Mouse (Mus musculus): Measurements from ENCODE around the gene Sdk1. TPM values are rescaled to one million over a fixed set of nuclear protein-coding genes. Genes with fewer than 3 reads are reported as not detected.

Sdk1 gene
- polyA plus RNA-seq, 1 experiment, result 1.0 TPM

- Histone ChIP-seq H3K27me3 (ENCODE audit: control insufficient read depth, insufficient read depth, low read length) (no peaks in the 10 kb centered on the region), H3K4me1 (ENCODE audit: control insufficient read depth, insufficient read depth, insufficient read length, low read length) (no peaks in the 10 kb centered on the region), H3K4me3 (ENCODE audit: low read depth, low read length) (no peak overlapping the region), H3K36me3 (ENCODE audit: control insufficient read depth, insufficient read depth, low read length) (no peaks in the 10 kb centered on the region), H3K27ac (ENCODE audit: insufficient read depth, low read depth, low read length) (no peak overlapping the region)
- peak; percentile 35; the same call in 1 of the 2 replicates for TF ChIP-seq CTCF (IDR thresholded peaks at IDR 0.05; ENCODE audit: extremely low read depth, insufficient read length, insufficient replicate concordance, low read depth, low read length)
- no peak for TF ChIP-seq POLR2A (IDR thresholded peaks at IDR 0.05; ENCODE audit: low read depth, low read length)
- 81% methylated on average over 5 of the region's 5 CpGs for WGBS
Measured at GRCm38 (mm10) chr5:141564197-141564596, 322.9 kb downstream of the Sdk1 start.

GRCm38 (mm10) chr5:141568106-141568505 lies 326.8 kb downstream of the Sdk1 start:
- WGBS, result 64% methylated on average over 2 of the region's 2 CpGs
- TF ChIP-seq POLR2A (IDR thresholded peaks at IDR 0.05; ENCODE audit: low read depth, low read length) (no peak), CTCF (IDR thresholded peaks at IDR 0.05; ENCODE audit: extremely low read depth, insufficient read length, insufficient replicate concordance, low read depth, low read length) (no peak)

GRCm38 (mm10) chr5:141570442-141570841 lies 329.2 kb downstream of the Sdk1 start:
- WGBS, result 74% methylated on average over 6 of the region's 6 CpGs
- no peaks in the 10 kb centered on the region for H3K27me3 ChIP-seq (ENCODE audit: control insufficient read depth, insufficient read depth, low read length)
- TF ChIP-seq POLR2A (IDR thresholded peaks at IDR 0.05; ENCODE audit: low read depth, low read length), result no peak
- TF ChIP-seq CTCF (IDR thresholded peaks at IDR 0.05; ENCODE audit: extremely low read depth, insufficient read length, insufficient replicate concordance, low read depth, low read length), result no peak
- no peak overlapping the region for H3K4me3 ChIP-seq (ENCODE audit: low read depth, low read length)
- no peak overlapping the region for H3K27ac ChIP-seq (ENCODE audit: insufficient read depth, low read depth, low read length)
- no peaks in the 10 kb centered on the region for H3K4me1 ChIP-seq (ENCODE audit: control insufficient read depth, insufficient read depth, insufficient read length, low read length)
- no peaks in the 10 kb centered on the region for H3K36me3 ChIP-seq (ENCODE audit: control insufficient read depth, insufficient read depth, low read length)

More at GRCm38 (mm10) chr5:141568106-141568505, 326.8 kb downstream of the Sdk1 start:
- no peaks in the 10 kb centered on the region for H3K36me3 ChIP-seq (ENCODE audit: control insufficient read depth, insufficient read depth, low read length)
- no peaks in the 10 kb centered on the region for H3K4me1 ChIP-seq (ENCODE audit: control insufficient read depth, insufficient read depth, insufficient read length, low read length)
- H3K27me3 ChIP-seq (ENCODE audit: control insufficient read depth, insufficient read depth, low read length), result no peaks in the 10 kb centered on the region
- no peak overlapping the region for H3K27ac ChIP-seq (ENCODE audit: insufficient read depth, low read depth, low read length)
- no peak overlapping the region for H3K4me3 ChIP-seq (ENCODE audit: low read depth, low read length)

- TF ChIP-seq POLR2A (IDR thresholded peaks at IDR 0.05; ENCODE audit: low read depth, low read length) (no peak), CTCF (IDR thresholded peaks at IDR 0.05; ENCODE audit: extremely low read depth, insufficient read length, insufficient replicate concordance, low read depth, low read length) (no peak)
- 73% methylated on average over 1 of the region's 1 CpGs for WGBS
- H3K4me1 ChIP-seq (ENCODE audit: control insufficient read depth, insufficient read depth, insufficient read length, low read length), result no peaks in the 10 kb centered on the region
- H3K27me3 ChIP-seq (ENCODE audit: control insufficient read depth, insufficient read depth, low read length), result no peaks in the 10 kb centered on the region
- H3K4me3 ChIP-seq (ENCODE audit: low read depth, low read length), result no peak overlapping the region
- H3K27ac ChIP-seq (ENCODE audit: insufficient read depth, low read depth, low read length), result no peak overlapping the region
- no peaks in the 10 kb centered on the region for H3K36me3 ChIP-seq (ENCODE audit: control insufficient read depth, insufficient read depth, low read length)
Measured at GRCm38 (mm10) chr5:141574263-141574662, 333.0 kb downstream of the Sdk1 start.

- no peak overlapping the region for H3K4me3 ChIP-seq (ENCODE audit: low read depth, low read length)
- no peak for TF ChIP-seq CTCF (IDR thresholded peaks at IDR 0.05; ENCODE audit: extremely low read depth, insufficient read length, insufficient replicate concordance, low read depth, low read length)
- no peaks in the 10 kb centered on the region for H3K4me1 ChIP-seq (ENCODE audit: control insufficient read depth, insufficient read depth, insufficient read length, low read length)
- WGBS, result 60% methylated on average over 5 of the region's 5 CpGs
- H3K27me3 ChIP-seq (ENCODE audit: control insufficient read depth, insufficient read depth, low read length), result no peaks in the 10 kb centered on the region
- H3K27ac ChIP-seq (ENCODE audit: insufficient read depth, low read depth, low read length), result no peak overlapping the region
- no peaks in the 10 kb centered on the region for H3K36me3 ChIP-seq (ENCODE audit: control insufficient read depth, insufficient read depth, low read length)
Measured at GRCm38 (mm10) chr5:141591246-141591645, 350.0 kb downstream of the Sdk1 start.

GRCm38 (mm10) chr5:141612721-141613120 lies 371.4 kb downstream of the Sdk1 start:
- Histone ChIP-seq H3K4me3 (ENCODE audit: low read depth, low read length) (no peak overlapping the region), H3K36me3 (ENCODE audit: control insufficient read depth, insufficient read depth, low read length) (no peaks in the 10 kb centered on the region), H3K27me3 (ENCODE audit: control insufficient read depth, insufficient read depth, low read length) (no peaks in the 10 kb centered on the region), H3K4me1 (ENCODE audit: control insufficient read depth, insufficient read depth, insufficient read length, low read length) (no peaks in the 10 kb centered on the region), H3K27ac (ENCODE audit: insufficient read depth, low read depth, low read length) (no peak overlapping the region)
- TF ChIP-seq POLR2A (IDR thresholded peaks at IDR 0.05; ENCODE audit: low read depth, low read length) (no peak), CTCF (IDR thresholded peaks at IDR 0.05; ENCODE audit: extremely low read depth, insufficient read length, insufficient replicate concordance, low read depth, low read length) (no peak)
- 83% methylated on average over 10 of the region's 10 CpGs for WGBS

GRCm38 (mm10) chr5:141615763-141616162 lies 374.5 kb downstream of the Sdk1 start:
- Histone ChIP-seq H3K27ac (ENCODE audit: insufficient read depth, low read depth, low read length) (no peak overlapping the region), H3K4me3 (ENCODE audit: low read depth, low read length) (no peak overlapping the region), H3K36me3 (ENCODE audit: control insufficient read depth, insufficient read depth, low read length) (no peaks in the 10 kb centered on the region), H3K27me3 (ENCODE audit: control insufficient read depth, insufficient read depth, low read length) (no peaks in the 10 kb centered on the region), H3K4me1 (ENCODE audit: control insufficient read depth, insufficient read depth, insufficient read length, low read length) (no peaks in the 10 kb centered on the region)
- no peak for TF ChIP-seq POLR2A (IDR thresholded peaks at IDR 0.05; ENCODE audit: low read depth, low read length)
- no peak for TF ChIP-seq CTCF (IDR thresholded peaks at IDR 0.05; ENCODE audit: extremely low read depth, insufficient read length, insufficient replicate concordance, low read depth, low read length)
- 86% methylated on average over 7 of the region's 7 CpGs for WGBS

- no peaks in the 10 kb centered on the region for H3K36me3 ChIP-seq (ENCODE audit: control insufficient read depth, insufficient read depth, low read length)
- no peak overlapping the region for H3K4me3 ChIP-seq (ENCODE audit: low read depth, low read length)
- H3K27ac ChIP-seq (ENCODE audit: insufficient read depth, low read depth, low read length), result no peak overlapping the region
- H3K4me1 ChIP-seq (ENCODE audit: control insufficient read depth, insufficient read depth, insufficient read length, low read length), result no peaks in the 10 kb centered on the region
- no peak for TF ChIP-seq CTCF (IDR thresholded peaks at IDR 0.05; ENCODE audit: extremely low read depth, insufficient read length, insufficient replicate concordance, low read depth, low read length)
- TF ChIP-seq POLR2A (IDR thresholded peaks at IDR 0.05; ENCODE audit: low read depth, low read length), result no peak
- no peaks in the 10 kb centered on the region for H3K27me3 ChIP-seq (ENCODE audit: control insufficient read depth, insufficient read depth, low read length)
- WGBS, result 80% methylated on average over 6 of the region's 6 CpGs
Measured at GRCm38 (mm10) chr5:141617660-141618059, 376.4 kb downstream of the Sdk1 start.

Measured in small intestine, adult 2 months (tissue).